Mouse (Mus musculus): Measurements from ENCODE around the gene Odf2. TPM values are rescaled to one million over a fixed set of nuclear protein-coding genes. Genes with fewer than 3 reads are reported as not detected.
A peak's percentile ranks its signal among the peaks of the same experiment; 100 is the strongest.

The Odf2 gene
- total RNA-seq, 2 experiments from 2014 or later: 113 to 127 TPM

GRCm38 (mm10) chr2:29966826-29967225, 77.8 kb downstream of the Odf2 start:
- peak in 1 of 2 experiments; percentile 47 for DNase-seq (ENCODE audit: low spot score in 2 of 2)
- no peak for TF ChIP-seq CTCF (conservative IDR thresholded peaks at IDR 0.05)
- Histone ChIP-seq H3K4me3 (peak overlapping the region; percentile 97), H3K27ac (peak overlapping the region; percentile 100)

DNA sequence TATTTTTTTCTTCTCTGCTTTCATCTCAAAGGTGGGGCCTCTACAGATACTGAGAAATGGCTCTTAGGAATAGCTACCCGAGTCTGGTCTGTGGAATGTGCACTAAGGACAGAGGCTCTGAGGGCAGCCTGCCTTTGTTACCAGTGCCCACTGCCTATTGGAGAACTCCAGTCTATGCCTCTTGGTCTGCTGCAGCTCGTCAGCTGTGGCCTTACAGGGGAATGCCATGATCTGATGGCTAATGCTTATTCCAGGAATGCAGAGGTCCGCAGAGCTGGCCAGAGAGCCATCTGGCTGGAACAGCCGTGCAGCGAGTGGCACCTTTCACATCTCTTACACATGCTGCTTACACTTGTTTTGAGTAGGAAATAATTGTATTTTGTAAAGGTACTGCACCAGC, 78.7 kb downstream of the Odf2 start:
- H3K4me3 ChIP-seq: peak overlapping the region; percentile 97
- DNase-seq (ENCODE audit: low spot score in 2 of 2): no peak
- no peak for TF ChIP-seq CTCF (conservative IDR thresholded peaks at IDR 0.05)
- H3K27ac ChIP-seq: peak overlapping the region; percentile 100

DNA sequence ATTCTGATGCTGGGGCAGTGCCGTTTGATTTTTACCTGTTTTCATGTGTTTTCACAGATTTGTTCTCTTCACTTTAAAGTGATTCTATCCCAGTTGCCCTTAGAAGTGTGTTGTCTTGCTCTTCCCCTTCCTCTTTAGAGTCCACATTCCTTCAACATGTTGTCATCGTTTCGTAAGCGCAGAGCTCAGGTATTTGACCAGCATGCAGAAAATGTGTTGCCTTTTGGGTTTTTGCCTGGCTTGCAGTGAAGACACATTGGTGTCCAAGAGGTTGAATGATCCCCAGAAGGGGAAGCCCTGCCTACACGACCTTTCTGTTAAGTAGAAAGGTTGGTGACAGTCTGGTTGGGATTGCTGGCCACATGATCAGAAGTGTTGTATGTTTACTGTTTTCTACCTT, 79.6 kb downstream of the Odf2 start:
- TF ChIP-seq CTCF (conservative IDR thresholded peaks at IDR 0.05): no peak

GRCm38 (mm10) chr2:29971838-29972635, 83.0 kb downstream of the Odf2 start:
- peak overlapping the region; percentile 28; the same call in 1 of the 2 replicates for H3K27ac ChIP-seq
- peak in 1 of 2 experiments; percentile 47 for DNase-seq (ENCODE audit: low spot score in 2 of 2)
- peak overlapping the region; percentile 97 for H3K4me3 ChIP-seq
- no peak for TF ChIP-seq CTCF (conservative IDR thresholded peaks at IDR 0.05)

More for the DNA sequence above, 79.6 kb downstream of the Odf2 start:
- peak overlapping the region; percentile 97 for H3K4me3 ChIP-seq
- no peak for DNase-seq (ENCODE audit: low spot score in 2 of 2)
- 0 out of 2 replicates have a peak overlapping the region, but pooled peaks have one; percentile 100 for H3K27ac ChIP-seq

GRCm38 (mm10) chr2:29973525-29973924, 84.5 kb downstream of the Odf2 start:
- no peak for TF ChIP-seq CTCF (conservative IDR thresholded peaks at IDR 0.05)
- Histone ChIP-seq H3K27ac (peak overlapping the region; percentile 39; the same call in 1 of the 2 replicates), H3K4me3 (no peak overlapping the region)
- DNase-seq (ENCODE audit: low spot score in 2 of 2): no peak

- Histone ChIP-seq H3K4me3 (no peak overlapping the region), H3K27ac (no peak overlapping the region)
- TF ChIP-seq CTCF (conservative IDR thresholded peaks at IDR 0.05): peak; percentile 92
- DNase-seq (ENCODE audit: low spot score in 2 of 2): peak in 1 of 2 experiments; percentile 52
Measured at GRCm38 (mm10) chr2:29977307-29977706, 88.3 kb downstream of the Odf2 start.

- no peak for DNase-seq (ENCODE audit: low spot score in 2 of 2)
- TF ChIP-seq CTCF (conservative IDR thresholded peaks at IDR 0.05): no peak
- H3K27ac ChIP-seq: no peak overlapping the region
- no peak overlapping the region for H3K4me3 ChIP-seq
Measured at GRCm38 (mm10) chr2:29980661-29981060, 91.6 kb downstream of the Odf2 start.

Small RNA genes lying within 50 kb of the gene (microRNA-seq; reads per million reads assigned to microRNA genes)
- gene Mir219a-2 (0 to 0.32 reads per million in 2 experiments), gene Mir219b (0 reads per million in 2 experiments)

Other genes with a start within 250 kb of the Odf2 start
- gene Gm13420, start 137.5 kb upstream of the Odf2 start, total RNA-seq (2021): under 1 TPM; 0.79 to 0.98 TPM
- not detected for gene Gm13547, start 129.9 kb upstream of the Odf2 start, total RNA-seq (2021)
- gene Coq4, start 101.7 kb upstream of the Odf2 start, total RNA-seq (2021): 10 to 100 TPM; 25.8 to 26.5 TPM
- gene Trub2, start 100.7 kb upstream of the Odf2 start, total RNA-seq (2021): 10 to 100 TPM; 47.7 to 48.6 TPM
- 10 to 100 TPM; 65.4 to 67.3 TPM for gene Slc27a4, start 86.6 kb upstream of the Odf2 start, total RNA-seq (2021)
- gene Urm1, start 69.1 kb upstream of the Odf2 start, total RNA-seq (2021): 10 to 100 TPM; 43.0 to 48.7 TPM
- gene Cercam, start 20.1 kb upstream of the Odf2 start, total RNA-seq (2021): 1 to 10 TPM; 7.9 to 10.0 TPM
- 10 to 100 TPM; 48.0 to 48.9 TPM for gene Gle1, start 46.2 kb downstream of the Odf2 start, total RNA-seq (2021)
- gene Sptan1, start 76.3 kb downstream of the Odf2 start, total RNA-seq (2021): 100 to 1,000 TPM; 879 to 882 TPM
- gene Wdr34, start 159.7 kb downstream of the Odf2 start, total RNA-seq (2021): 10 to 100 TPM; 37.3 to 37.4 TPM
- 100 to 1,000 TPM; 171 to 197 TPM for gene Set, start 168.2 kb downstream of the Odf2 start, total RNA-seq (2021)
- 1 to 10 TPM; 1.7 to 2.1 TPM for gene Pkn3, start 188.5 kb downstream of the Odf2 start, total RNA-seq (2021)
- 1 to 10 TPM; 7.6 to 9.1 TPM for gene Zdhhc12, start 204.4 kb downstream of the Odf2 start, total RNA-seq (2021)
- 100 to 1,000 TPM; 197 to 199 TPM for gene Zer1, start 235.4 kb downstream of the Odf2 start, total RNA-seq (2021)
- 10 to 100 TPM; 54.7 to 55.7 TPM for gene Tbc1d13, start 244.5 kb downstream of the Odf2 start, total RNA-seq (2021)